Mouse (Mus musculus): ENCODE data around the gene Krt24.

Krt24 gene

GRCm38 (mm10) chr11:99284833-99285312 is at the start of gene Krt24:
TSS of gene Krt24 (minus strand) at chr11:99285262.
- no peak for DNase-seq (ENCODE audit: low spot score in 2 of 2)

DNA sequence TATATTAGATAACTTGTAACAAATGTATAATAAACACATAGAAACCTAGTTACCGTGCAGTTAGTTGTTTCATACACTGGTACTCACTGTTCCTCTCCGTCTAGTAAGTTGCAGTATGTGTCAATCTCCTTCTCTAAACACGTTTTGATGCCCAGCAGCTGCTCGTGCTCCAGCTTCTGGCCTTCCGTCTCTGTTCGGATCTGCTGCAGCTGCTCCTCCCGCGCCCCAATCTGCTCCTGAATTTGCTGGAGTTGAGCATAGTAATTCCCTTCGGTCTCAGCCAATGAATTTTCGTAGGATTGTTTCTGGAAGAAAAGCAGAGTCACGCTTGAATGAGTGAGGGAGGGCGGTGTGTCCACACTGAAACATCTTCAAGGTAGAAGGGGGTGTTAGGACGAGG is 48.4 kb upstream of the Krt24 start:
- DNase-seq (ENCODE audit: low spot score in 2 of 2) = peak; percentile 36 to 66

- DNase-seq (ENCODE audit: low spot score in 2 of 2) = no peak
Measured at GRCm38 (mm10) chr11:99329655-99330054, 44.6 kb upstream of the Krt24 start.

GRCm38 (mm10) chr11:99322851-99323250 is 37.8 kb upstream of the Krt24 start, which contains the start of gene Krt25:
TSS of gene Krt25 (minus strand) at chr11:99322951.
- no peak for DNase-seq (ENCODE audit: low spot score in 2 of 2)

- DNase-seq (ENCODE audit: low spot score in 2 of 2) = no peak
Measured at GRCm38 (mm10) chr11:99321094-99321493, 36.0 kb upstream of the Krt24 start.

DNA sequence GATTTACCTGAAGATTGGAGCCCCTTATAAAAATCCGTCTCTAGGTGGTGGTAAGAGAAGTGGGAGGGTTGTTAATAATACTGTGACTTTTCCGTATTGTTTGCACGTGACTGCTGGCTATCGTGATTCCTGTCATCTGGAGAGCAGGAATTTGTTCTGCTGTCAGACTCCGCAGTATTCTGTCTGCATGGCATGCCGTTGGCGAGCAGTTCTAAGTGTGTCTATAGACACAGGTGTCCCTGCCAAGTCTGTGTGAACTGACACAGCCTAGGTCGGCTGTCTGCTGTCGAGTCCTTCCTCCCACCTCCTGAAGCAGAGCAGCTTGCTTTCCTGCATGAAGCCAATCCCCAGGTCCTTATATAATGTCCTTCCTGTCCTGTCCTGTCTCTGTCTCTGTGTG is 34.1 kb upstream of the Krt24 start:
- no peak for DNase-seq (ENCODE audit: low spot score in 2 of 2)

- no peak for DNase-seq (ENCODE audit: low spot score in 2 of 2)
Measured at GRCm38 (mm10) chr11:99316543-99316942, 31.5 kb upstream of the Krt24 start.

- no peak for DNase-seq (ENCODE audit: low spot score in 2 of 2)
Measured at GRCm38 (mm10) chr11:99314594-99314993, 29.5 kb upstream of the Krt24 start.

DNA sequence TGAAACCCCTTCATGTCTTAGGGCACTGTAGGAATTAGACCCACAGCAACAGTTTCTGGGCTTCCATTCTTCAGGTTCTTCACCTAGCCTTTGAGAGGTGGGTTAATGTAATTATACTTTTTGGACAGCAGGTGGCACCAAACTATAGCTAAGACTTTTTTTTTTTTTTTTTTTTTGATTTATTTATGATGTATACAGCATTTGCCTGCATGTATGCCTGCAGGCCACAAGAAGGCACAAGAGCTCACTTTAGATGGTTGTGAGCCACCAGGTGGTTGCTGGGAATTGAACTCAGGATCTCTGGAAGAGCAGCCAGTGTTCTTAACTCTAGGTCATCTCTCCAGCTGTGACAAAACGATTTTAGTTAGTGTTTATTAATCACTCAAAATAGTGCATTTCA is 25.8 kb upstream of the Krt24 start:
- DNase-seq (ENCODE audit: low spot score in 2 of 2) = no peak

- DNase-seq (ENCODE audit: low spot score in 2 of 2) = peak; percentile 50 to 71
Measured at GRCm38 (mm10) chr11:99307579-99307978, 22.5 kb upstream of the Krt24 start.

GRCm38 (mm10) chr11:99295039-99295438 is 10.0 kb upstream of the Krt24 start:
- DNase-seq (ENCODE audit: low spot score in 2 of 2) = no peak

DNA sequence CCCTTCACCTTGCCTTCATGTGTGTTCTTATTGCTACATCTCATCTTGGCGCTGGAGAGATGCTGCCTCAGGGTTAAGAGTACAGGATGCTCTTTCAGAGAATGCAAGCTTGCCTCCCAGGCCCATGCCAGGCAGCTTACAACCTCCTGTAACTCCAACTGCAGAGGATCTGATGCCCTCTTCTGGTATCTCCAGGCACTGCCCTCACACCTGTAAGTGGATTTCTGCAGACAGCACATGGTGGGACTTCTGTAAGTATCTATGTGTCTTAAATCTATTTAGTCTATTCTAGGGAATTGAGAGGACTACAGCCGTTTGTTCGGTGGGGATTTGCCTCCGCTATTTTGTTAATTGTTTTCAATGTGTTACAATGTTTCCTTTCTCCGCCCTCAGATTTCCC is 7.8 kb upstream of the Krt24 start:
- peak; percentile 17 to 60 for DNase-seq (ENCODE audit: low spot score in 2 of 2)

DNA sequence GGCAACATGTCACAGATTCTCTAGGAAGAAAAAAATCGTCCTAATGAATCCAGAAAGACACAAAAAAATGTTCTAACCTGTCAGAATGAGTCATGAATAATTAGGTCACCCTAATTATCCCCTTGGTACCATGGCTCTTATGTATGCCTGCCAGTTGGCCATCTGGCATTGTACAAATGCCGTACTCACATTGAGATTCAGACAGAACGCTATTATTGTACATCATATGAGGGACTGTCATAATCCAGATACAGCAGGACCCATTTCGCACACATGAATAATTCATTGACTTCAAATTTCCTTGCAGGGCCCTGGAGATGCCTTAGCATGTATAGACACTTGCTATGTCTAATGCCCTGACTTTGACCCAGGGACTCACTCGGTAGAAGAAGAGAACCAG is 1.1 kb downstream of the Krt24 start:
- DNase-seq (ENCODE audit: low spot score in 2 of 2) = no peak

- DNase-seq (ENCODE audit: low spot score in 2 of 2) = no peak
Measured at GRCm38 (mm10) chr11:99283334-99283733, 1.7 kb downstream of the Krt24 start.

- no peak for DNase-seq (ENCODE audit: low spot score in 2 of 2)
Measured at GRCm38 (mm10) chr11:99281116-99281515, 3.9 kb downstream of the Krt24 start.

DNA sequence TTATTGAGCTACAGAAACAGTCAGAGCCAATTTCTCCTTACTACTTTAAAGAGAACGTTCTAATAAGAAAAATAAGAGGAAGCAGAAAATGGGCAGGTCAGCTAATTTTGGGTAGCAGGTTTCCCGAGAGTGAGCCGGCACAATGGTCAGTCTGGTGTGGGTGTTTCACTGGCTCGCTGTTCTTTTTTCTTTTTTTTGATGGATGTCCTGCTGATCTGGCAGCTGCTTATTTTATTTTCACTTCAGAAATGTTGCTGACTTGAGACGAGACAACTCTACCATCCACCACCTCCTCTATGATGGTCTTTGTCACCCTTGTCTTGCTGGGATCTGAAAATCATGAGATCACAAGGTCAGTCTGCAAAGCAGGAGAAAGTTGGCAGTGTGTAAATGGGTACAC is 5.1 kb downstream of the Krt24 start:
- DNase-seq (ENCODE audit: low spot score in 2 of 2) = no peak

GRCm38 (mm10) chr11:99276786-99277185 is 8.3 kb downstream of the Krt24 start:
- DNase-seq (ENCODE audit: low spot score in 2 of 2) = no peak

DNA sequence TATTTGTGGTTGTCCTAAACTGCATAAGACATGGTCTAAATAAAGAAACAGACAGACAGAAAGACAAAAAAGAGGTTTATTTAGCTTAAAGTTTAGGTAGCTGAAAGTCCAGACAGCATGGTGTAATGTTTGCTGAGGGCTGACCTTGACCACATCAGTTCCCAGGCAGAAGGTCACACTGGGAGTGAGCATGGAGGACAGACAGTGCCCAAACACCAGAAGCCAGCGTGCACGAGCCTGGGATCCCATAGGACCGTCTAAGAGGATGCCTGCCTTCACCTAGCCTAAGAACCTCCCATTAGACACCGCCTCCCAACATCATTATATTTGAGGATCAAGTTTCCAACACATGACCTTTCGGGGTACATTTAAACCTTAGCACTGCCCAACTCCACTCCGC is 9.4 kb downstream of the Krt24 start:
- no peak for DNase-seq (ENCODE audit: low spot score in 2 of 2)

DNA sequence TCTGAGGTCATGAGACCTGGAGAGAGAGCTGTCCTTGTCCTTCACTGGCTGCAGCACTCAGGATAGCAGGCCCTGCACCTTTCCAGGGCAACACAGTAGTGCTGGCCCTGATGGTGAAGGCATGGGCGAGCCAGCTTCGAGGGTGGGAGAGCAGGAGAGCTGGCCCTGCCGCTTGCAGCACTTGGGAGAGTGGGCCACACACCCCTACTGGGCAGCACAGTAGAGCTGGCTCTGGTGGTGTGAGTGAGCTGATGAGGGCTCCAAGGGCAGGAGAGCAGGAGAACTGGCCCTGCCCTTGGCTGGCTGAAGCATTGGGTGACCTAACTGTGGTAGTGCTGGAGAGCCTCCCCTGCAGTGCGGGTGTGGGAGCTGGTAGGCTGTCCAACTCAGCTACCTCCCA is 12.3 kb downstream of the Krt24 start:
- no peak for DNase-seq (ENCODE audit: low spot score in 2 of 2)

- no peak for DNase-seq (ENCODE audit: low spot score in 2 of 2)
Measured at GRCm38 (mm10) chr11:99269192-99269591, 15.9 kb downstream of the Krt24 start.

GRCm38 (mm10) chr11:99265796-99266195 is 19.3 kb downstream of the Krt24 start:
- peak in 1 of 2 experiments; percentile 29 for DNase-seq (ENCODE audit: low spot score in 2 of 2)

- peak; percentile 60 to 85 for DNase-seq (ENCODE audit: low spot score in 2 of 2)
Measured at GRCm38 (mm10) chr11:99265220-99265619, 19.8 kb downstream of the Krt24 start.

DNA sequence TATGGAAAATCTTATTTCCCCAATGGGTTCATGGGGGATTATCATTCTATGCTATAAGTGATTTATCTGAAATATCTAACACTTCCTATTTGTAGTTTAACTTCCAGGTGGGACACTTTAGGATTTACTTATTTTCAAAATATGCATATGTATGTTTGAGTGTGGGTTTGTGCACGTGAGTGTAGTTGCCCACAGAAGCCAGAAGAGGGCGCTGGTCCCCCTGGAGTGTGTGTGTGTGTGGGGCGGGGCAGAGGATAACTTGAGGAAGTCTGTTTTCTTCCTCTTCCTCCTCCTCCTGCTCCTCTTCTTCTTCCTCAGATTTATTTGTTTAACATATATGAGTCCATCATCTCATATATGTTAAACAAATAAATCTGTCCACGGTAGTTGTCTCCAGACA is 28.8 kb downstream of the Krt24 start:
- no peak for DNase-seq (ENCODE audit: low spot score in 2 of 2)

GRCm38 (mm10) chr11:99255316-99255715 is 29.7 kb downstream of the Krt24 start:
- DNase-seq (ENCODE audit: low spot score in 2 of 2) = no peak
